Mouse (Mus musculus) left cerebral cortex, postnatal 10 days (tissue): Measurements from ENCODE around the gene Clasp1. TPM values are rescaled to one million over a fixed set of nuclear protein-coding genes. Genes with fewer than 3 reads are reported as not detected.

Source experiments
- DNase-seq, 2 experiments: peaks; one replicate each; pipeline ENCODE4 v3.0.0; 2021 to 2022; ENCODE audit warnings: low spot score in 2 of 2, mixed read lengths in 1 of 2; ENCODE audit errors: extremely low spot score in 1 of 2
- intact Hi-C: fragments of 180-260 bp; cut with DNase I; formaldehyde crosslinking; loops from one replicate; pipeline ENCODE4 v1.15.1; 2025
- total RNA-seq, 2 experiments: library from RNA; stranded (reverse); gene quantifications; 2 replicates each; pipeline ENCODE4 v1.2.3; 2021

Gene Clasp1
- total RNA-seq, 2 experiments from 2014 or later = 143 to 154 TPM

DNA sequence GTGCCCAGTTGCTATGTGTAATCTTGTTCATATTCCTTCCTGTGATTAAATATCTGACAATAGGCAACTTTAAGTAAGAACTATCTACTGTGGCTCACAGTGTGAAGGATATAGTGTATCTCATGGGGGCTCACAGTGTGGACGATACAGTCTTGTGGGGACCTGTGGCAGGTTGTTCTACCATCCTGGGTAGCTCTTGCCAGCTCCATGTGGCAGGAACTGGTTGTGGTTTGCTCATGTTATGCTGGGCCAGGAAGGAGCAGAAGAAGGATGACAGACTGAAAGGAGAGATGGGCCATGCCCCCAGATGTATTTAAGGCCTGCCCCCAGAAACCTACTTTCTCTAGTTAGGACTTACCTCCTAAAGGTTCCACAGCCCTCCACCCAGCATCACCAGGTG is 51.7 kb downstream of the Clasp1 start:
- intact Hi-C loops = no loop called here
- no peak for DNase-seq

DNA sequence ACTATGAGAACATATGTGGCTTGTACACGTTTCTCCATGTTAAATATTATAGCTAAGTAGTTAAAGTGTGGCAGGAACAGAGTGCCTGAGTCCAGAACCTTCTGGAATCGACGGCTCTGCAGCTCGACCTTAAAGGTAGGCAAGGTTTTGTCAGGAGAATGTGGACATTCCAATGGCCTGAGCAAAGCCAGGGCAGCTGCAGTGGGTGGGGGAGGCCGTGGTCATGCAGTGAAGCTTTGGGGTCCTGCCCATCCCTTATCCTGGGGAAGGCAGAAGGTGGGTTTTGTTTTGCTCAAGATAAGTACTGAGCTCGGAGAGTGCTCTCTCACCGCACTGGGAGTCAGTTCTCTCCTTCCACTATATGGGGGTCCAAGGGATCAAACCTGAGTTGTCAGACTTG is 55.6 kb downstream of the Clasp1 start:
- intact Hi-C loops = no loop called here
- no peak for DNase-seq

DNA sequence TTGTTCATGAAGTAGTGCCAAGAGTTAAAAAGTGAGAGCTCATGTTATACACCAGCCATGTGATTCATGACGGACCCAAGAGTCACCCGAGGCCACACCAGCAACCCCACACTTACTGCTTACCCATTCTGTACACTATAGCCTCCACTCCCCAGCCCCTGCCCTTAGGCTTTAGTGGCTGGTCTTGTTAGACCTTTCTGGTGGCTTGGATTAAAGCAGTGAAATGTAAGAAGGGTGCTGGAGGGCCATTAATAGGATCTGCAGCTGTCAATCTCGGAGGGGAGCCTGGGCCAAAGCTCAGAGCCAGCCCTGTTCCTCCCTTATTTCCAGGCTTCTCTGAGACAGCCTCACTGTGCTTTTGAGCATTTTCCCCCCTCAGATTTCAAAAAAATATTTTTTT is 56.1 kb downstream of the Clasp1 start:
- no peak for DNase-seq
- intact Hi-C loops = no loop called here

DNA sequence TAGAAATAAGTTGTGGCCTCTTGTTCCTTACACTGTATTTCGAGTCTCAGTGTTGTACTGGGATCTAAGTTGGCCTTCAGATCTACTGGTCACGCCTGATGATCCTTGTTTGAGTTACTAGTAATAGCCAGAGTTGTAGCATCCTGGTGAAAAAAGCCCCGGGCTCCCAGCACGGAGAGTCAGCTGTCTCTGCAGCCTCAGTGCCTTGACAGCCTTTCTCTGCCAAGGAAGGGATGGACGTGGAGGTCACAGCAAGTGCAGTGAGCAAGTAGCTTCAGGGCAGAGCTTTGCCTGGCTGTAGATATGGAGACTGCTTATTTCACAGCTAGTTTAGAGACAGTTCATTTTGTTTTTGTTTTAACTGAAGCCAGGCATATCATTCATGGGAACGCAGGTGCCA is 56.6 kb downstream of the Clasp1 start:
- intact Hi-C loops = no loop called here
- DNase-seq = no peak

DNA sequence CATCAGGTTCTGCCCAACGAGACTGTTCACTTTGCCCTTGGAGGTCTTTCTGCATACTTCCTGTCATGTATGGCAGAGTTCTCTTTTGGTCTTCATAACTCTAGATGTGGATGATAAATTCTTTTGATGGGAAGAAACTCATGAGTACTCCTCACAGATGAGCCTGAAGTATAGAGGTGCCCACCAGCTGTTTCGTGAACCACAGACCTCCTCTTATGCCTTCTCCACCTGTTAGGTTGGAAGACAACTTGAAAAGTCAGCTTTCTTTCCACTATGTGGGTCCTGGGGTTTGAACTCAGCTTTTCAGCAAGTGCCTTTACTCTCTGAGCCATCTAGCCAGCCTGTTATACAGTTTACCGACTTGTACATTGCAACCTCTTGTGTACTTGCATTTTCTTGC is 57.1 kb downstream of the Clasp1 start:
- no peak for DNase-seq
- intact Hi-C loops = no loop called here

DNA sequence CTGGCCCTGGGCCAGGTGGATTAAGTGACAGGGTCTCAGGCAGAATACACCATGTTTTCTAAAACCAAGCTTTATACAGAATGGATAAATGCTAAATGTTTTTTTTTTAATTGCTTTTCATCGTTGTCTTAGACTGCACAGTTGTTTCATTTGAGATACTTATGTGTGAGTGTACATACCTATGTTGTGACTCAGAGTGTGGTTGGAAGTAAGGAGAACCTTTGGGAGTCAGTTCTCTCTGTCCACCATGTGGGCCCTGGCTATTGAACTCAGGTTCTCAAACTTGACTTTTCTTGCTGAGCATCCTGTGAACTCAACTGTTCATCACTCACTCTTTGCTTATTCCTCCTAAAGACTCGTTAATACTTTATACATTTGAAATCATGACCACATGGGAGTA is 58.3 kb downstream of the Clasp1 start:
- DNase-seq = no peak
- intact Hi-C loops = no loop called here

DNA sequence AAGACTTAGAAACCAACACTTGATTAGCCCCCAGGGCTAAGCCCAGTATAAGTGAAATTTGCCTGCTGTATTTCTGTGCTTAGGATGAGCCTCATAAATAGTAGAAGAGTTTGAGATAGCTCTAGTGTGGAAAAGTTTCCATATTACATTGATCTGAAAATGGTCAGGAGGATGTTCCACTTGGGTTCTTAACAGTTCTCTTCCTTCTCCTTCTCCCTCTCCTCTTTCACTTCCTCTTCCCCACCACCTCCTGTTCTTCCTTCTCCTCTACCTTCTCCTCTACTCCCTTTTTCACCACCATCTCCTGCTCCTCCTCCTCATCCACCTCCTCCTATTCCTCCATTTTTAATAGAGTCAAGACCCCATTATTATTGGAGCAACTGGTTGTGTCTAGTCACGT is 59.4 kb downstream of the Clasp1 start:
- intact Hi-C loops = no loop called here
- no peak for DNase-seq

DNA sequence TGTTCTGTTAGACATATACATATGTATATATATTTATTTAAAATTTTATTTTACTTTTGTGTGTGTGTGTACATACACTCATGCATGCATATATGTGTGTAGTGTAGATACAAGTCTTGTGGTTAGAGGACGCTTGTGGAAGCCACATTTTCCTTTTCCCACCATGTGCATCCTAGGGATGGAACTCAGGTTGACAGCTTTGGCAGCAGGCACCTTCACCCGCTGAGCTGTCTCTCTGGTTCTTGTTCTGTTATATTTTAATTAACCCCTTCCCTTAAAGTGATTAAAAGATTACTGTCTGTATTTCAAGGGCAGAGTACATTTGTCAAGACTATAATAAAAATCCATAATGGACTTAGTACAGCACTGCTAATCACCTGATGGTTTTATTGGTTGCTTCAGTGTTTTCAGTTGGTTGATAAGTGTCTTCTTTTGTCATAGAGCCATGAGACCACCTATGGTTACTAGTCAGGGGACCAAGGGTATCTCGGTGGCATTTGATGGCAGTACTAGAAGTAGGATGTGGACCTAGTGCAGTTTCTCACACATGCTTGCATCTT is 62.1 kb downstream of the Clasp1 start:
- intact Hi-C loops = no loop called here
- no peak for DNase-seq

DNA sequence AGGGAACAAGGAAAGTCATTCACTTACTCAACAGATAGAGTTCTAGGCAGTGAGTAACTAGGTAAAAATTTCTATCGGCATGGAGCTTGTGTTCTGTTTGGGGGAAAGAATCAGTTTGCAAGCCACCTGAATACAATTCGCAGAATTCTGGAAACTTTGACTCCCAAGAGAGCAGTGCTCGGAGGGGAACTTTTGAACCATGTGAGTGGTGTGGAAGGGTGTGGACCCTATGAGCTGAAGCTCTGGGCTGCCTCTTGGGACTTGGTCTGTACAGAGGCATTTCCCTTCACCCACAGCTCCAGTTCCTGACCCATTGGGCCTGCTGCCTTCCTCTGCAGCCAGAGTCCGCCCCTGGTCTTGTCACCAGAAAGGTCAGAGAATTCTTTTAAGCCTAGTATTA is 64.7 kb downstream of the Clasp1 start:
- intact Hi-C loops = no loop called here
- DNase-seq = no peak

DNA sequence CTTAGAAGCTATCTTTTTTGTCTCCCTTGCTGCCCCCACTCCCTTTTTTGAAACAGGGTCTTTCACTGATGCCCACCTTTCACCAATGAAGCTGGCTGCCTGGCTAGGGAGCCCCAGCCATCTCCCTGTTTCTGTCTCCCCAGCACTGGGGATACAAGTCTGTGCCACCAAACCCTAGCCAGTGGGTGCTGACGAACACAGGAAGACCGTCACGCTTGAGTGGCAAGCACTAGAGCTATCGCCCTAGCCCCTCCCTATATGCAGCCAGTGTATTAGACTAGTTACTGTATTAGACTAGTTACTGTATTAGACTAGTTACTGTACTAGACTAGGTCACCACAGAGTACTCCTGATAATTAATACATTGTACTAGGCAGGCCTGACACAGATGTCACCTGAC is 66.0 kb downstream of the Clasp1 start:
- no peak for DNase-seq

DNA sequence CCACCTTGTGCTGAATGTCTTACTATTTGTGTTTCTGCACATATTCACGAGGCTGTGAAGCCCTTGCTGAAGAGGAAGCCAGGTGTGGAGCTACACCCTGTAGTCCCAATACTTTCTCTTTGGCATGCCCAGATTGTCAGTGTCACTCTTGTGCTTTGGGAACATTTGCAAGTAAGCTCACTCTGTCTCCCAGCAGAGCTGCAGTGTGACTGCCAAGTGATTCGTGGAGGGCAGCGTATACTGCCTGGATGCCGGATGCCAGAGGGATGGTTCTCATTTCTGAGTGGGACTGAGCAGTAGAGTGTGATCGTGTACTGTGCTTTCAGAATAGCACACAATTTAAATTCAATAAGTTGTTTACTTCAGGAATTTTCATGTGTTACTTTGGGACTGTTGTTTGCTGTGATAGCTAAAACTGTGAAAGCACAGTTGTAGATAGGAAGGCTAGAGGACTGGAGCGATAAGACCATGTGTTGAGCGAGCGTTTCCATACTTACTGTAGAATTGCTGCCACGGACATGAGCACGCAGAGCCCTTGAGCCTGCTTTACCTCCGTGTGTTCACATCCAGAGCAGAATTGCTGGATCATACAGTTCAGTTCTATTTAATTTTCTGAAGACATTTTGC is 68.5 kb downstream of the Clasp1 start:
- DNase-seq = no peak
- intact Hi-C loops = no loop called here

More for the DNA sequence above, 66.0 kb downstream of the Clasp1 start:
- intact Hi-C loops = no loop called here

DNA sequence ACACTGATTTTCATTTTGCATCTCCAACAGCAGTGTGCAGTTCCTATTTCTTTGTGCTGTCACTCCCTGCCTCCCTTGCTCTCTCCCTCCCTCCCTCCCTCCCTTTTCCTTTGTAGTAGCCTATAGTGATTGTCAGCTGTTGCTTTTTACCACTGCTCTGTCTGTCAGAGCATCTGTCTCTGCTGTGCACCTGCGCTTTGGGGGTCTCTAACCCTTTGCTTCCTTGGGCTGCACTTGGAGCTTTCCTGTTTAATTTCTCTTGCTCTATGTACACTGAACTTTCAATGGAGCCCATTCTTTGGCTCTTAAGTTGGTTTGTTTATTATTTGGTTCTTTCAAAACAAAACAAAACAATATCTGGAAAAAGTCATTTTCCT is 69.0 kb downstream of the Clasp1 start:
- DNase-seq = no peak
- intact Hi-C loops = loop anchor here (2.0 kb wide), 1 partner anchor 69 kb away; the partner anchor contains the start of gene Clasp1

DNA sequence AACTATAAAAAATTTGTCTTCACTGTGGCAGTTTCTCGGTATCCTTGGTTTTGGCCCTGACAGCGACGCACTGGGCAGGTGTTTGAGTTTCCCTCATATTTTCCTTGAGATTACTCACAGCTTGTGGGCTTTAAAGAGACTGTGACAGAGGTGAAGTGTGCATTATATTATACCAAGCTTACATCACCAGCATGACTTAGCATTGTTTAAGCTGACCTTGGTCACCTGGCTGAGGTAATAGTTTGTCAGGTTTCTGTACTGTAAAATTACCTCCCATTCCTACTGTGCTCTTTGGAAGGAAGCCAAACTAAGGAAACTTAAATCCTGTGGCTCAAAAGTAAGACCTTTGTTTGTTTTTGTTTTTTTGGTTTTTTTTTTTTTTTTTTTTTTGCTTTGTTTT is 69.4 kb downstream of the Clasp1 start:
- intact Hi-C loops = loop anchor here (2.0 kb wide), 1 partner anchor 69 kb away; the partner anchor contains the start of gene Clasp1
- DNase-seq = no peak

DNA sequence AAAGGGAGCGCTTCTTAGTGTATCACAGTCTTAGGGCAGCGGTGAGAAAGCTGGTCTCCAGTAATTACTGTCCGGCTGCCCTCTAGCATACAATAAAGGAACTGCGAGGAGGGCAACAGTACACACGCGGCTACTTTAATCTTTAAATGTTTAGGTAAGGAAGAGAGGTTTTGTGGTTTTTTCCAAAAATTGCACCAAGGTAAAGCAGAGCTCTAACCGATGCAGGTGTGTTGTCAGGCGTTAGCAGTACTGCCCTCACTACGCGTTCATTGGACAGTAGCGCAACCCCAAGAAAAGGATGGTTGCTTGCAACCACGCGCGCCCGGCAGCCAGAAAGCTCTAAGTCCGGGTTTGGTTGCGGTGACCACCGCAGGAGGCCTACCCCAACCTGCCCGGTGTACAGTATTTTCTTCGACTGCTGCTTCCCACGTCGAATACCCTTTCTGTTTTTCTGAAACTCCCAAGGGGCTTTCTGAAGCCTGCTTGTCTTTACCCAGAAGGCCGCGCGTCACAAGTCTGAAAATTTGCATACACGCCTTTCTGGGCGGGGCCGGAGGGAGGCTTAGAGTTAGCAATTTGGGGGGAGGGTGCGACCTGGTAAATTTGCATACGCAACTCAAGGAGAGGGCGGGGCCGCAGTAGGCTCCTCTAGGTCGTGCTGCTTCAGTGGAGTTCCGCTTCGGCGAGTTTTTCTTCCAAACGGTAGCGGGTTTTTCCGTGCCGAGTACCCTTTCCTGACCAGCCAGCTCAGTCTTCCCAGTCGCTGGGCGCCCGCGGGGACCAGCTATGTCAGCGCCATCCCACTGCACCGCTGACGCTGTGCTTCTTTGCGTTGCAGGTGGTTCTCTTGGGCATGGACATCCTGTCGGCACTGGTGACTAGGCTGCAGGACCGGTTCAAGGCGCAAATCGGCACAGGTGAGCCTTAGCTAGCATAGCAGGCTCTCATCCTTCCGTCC is 70.4 kb downstream of the Clasp1 start:
- intact Hi-C loops = loop anchor here (2.0 kb wide), 1 partner anchor 70 kb away; the partner anchor contains the start of gene Clasp1
- peak; percentile 89 to 93 for DNase-seq

DNA sequence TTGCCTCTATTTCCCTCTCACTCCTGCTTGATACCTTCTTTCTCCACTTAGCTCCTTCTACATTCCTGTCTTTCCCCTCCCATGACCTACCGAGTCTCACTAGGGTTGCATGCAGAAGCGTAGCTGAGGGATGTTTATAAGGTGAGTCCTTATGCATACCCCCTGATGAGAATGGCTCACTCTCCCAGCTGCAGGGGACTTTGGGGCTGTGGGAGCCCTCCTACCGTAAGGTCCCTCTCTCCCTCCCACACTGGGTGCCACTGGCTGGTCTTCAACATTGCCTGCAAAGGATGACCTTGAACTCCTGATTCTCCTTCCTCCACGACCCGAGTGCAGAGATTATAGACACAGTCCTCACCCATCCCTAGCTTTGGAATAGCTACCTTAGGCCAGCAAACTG is 71.9 kb downstream of the Clasp1 start:
- intact Hi-C loops = no loop called here

DNA sequence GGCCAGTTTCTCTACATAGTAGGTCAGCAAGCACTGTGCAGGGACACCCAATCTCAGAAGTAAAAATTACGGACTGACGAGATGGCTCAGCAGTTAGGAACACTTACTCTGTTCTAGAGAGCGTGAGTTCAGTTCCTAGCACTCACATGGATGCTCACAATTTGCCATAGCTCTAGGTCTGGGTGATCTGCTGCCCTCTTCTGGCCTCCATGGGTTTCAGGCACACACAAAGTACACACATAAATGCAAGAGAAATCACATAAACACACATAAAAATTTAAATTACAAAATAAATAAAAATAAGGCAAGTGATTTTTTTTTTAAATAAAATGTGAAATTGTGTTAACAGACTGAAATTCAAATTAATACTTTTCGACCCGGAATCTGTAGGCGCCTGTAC is 77.2 kb downstream of the Clasp1 start:
- intact Hi-C loops = no loop called here
- DNase-seq = no peak

More for the DNA sequence above, 71.9 kb downstream of the Clasp1 start:
- no peak for DNase-seq

DNA sequence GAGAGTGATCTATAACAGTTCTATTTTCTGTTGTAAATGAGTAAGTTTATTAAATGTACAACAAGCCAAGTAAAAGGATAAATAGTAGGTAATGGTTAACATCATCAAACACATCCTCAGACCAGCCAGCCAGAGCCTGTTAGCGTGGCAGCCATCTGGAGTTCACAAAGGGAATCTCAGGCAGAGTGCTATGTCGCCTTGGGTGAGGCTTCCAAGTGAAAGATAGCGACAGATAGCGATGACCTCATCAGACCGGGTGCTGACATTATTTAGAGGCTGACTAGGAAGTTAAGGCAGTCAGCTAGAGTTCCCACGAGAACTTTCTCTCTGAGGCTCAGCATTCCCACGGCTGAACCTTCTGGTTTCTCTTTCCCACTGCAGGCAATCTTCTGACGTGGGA is 83.5 kb downstream of the Clasp1 start:
- intact Hi-C loops = loop anchor here (10.0 kb wide), 1 partner anchor 148 kb away; the partner anchor contains the start of gene Nifk
- DNase-seq = no peak

DNA sequence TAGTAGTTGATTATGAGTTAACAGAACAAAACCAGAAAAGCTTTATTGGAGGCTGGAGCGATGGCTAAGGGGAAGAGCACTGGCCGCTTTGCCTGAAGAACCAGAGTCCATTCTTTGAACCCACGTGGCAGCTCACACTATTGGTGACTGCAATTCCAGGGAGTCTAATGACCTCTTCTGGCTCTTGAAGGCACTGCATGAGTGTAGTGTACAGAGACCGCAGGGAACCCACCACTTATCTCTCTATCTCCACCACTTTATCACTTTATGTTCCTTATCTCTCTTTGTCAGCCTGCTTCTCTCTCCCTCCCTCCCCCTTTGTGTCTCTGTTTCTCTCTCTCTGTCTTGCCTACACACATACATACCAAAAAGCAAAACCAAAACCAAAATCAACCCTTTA is 88.1 kb downstream of the Clasp1 start:
- intact Hi-C loops = loop anchor here (10.0 kb wide), 1 partner anchor 152 kb away; the partner anchor contains the start of gene Nifk
- no peak for DNase-seq

DNA sequence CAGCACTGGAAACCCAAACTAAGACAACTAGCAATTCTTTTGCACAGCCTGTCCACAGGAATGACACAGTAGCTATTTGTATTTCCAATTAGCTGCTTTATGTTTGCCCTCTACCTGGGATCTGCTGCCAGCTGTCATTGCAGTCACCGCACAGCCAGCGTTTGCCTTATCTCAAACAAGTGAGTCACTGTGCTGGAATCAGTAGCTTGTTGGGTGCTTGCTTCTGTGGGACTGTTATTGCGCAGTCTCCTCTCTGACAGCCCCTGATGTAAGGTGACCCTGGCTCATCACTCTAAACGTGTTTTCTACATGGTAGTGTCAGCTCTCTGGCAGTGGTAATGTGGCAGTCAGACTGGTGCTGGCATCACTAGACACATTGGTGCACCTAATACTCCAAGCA is 90.4 kb downstream of the Clasp1 start:
- intact Hi-C loops = loop anchor here (10.0 kb wide), 1 partner anchor 154 kb away; the partner anchor contains the start of gene Nifk

More for the DNA sequence above, 90.4 kb downstream of the Clasp1 start:
- DNase-seq = no peak
